Mouse (Mus musculus): ENCODE data around the gene Ephb4.

DNA sequence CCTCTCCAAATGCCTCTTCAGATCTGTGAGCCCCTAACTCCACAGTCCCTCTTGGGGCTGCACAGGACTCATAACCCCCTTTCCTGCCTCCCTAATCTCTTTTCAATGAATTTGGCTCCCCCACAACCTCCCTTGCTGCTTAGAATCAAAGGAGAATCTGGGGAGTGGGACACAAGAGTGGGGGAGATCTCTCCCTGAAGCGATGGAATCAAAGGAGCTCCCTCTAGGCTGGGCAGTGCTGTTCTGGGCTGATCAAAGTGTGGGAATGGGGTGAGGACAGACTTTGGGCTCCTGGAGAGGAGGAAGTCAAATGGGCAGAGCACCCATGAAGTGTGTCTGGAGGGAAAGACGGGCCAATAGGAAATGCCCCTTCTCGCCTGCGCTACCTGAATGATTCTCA, 1.5 kb downstream of the Ephb4 start:
- TF ChIP-seq EP300 (IDR thresholded peaks at IDR 0.05; ENCODE audit: low read depth) (no peak), CTCF (IDR thresholded peaks at IDR 0.05; ENCODE audit: low read depth) (no peak)

Data from liver, postnatal 0 days (tissue).